Mouse (Mus musculus): Measurements from ENCODE around the gene Cyp2s1. TPM values are rescaled to one million over a fixed set of nuclear protein-coding genes. Genes with fewer than 3 reads are reported as not detected.

The Cyp2s1 gene
- total and polyA plus RNA-seq, 3 experiments: 0.04 TPM; not detected in 2

DNA sequence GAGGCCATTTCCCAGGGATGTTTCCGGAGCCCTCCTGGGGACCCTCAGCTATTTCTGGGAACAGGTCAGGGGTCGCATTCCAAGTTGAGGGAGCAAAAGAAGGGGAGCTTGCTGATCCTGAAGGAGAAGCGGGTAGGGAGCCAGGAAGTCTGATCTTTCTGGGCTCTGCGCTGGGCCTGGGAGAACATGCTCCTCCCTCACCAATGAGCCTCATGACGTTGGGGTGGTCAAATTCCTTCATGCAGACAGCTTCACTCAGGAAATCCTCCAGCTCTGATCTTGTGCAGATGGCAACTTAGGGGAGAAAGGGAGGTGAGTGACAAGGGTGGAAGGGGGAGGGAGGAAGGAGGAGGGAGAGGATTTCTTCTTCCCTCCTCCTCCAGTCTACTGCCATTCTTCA, 52.5 kb downstream of the Cyp2s1 start:
- no peak overlapping the region for H3K9ac ChIP-seq (ENCODE audit: insufficient read depth, low read depth)
- H3K9me3 ChIP-seq (replicated peaks; ENCODE audit: low read length): no peaks in the 10 kb centered on the region
- H3K4me3 ChIP-seq (replicated peaks in 1 of 3; ENCODE audit: low read depth in 2 of 3, low read length in 2 of 3, poor library complexity in 1 of 3): no peak overlapping the region
- no peak overlapping the region for H3K4me2 ChIP-seq (ENCODE audit: insufficient read depth, low read depth, poor library complexity, severe bottlenecking)
- dilution Hi-C loops (cut with MboI; ENCODE audit: extremely low pct_ligation_motif_present, extremely low pct_unique_long_range_greater_than_20kb, low sequenced_read_pairs): no loop called here
- no peak overlapping the region for H3K27ac ChIP-seq (ENCODE audit: insufficient read depth, low read depth)
- in situ Hi-C loops (cut with MboI; ENCODE audit: low pct_ligation_motif_present, low pct_unique_long_range_greater_than_20kb, low sequenced_read_pairs): no loop called here
- no peaks in the 10 kb centered on the region for H3K36me3 ChIP-seq (replicated peaks in 1 of 2; ENCODE audit: control insufficient read depth in 1 of 2, insufficient read depth in 1 of 2, low read length in 1 of 2)
- H3K79me2 ChIP-seq (replicated peaks; ENCODE audit: control insufficient read depth, extremely low read depth, insufficient read depth, poor library complexity, severe bottlenecking): no peaks in the 10 kb centered on the region
- TF ChIP-seq CHD2 (IDR thresholded peaks at IDR 0.05; ENCODE audit: low read length): no peak
- TF ChIP-seq MXI1 (IDR thresholded peaks at IDR 0.05; ENCODE audit: low read depth, low read length): no peak
- TF ChIP-seq KAT2A (IDR thresholded peaks at IDR 0.05; ENCODE audit: insufficient replicate concordance, low read length): no peak
- peaks cover 45% of the 10 kb centered on the region for H3K27me3 ChIP-seq (replicated peaks)
- no peak for DNase-seq (ENCODE audit: extremely low read depth)
- H3K4me1 ChIP-seq (ENCODE audit: control insufficient read depth in 1 of 2, insufficient read depth in 2 of 2): no peaks in the 10 kb centered on the region

DNA sequence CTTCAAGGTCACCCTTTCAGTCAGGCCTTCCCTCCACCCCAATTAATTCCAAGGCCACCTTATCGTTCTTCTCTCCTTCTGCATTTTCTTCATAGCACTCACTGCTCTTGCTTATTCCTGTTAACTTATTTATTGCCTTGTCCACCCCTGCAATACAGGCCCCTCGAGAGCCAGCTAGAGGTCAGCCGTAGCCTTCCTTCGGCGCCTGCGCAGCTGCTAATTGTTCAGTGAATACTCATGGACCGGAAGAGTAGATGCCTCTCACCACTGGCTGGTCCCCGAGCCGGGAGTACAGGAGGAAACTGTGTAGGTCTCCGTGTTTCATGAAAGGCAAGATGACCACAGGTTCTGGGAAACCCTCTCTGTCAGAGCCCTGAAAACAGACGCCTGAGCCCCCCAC, 53.0 kb downstream of the Cyp2s1 start:
- H3K27ac ChIP-seq (ENCODE audit: insufficient read depth, low read depth): no peak overlapping the region
- in situ Hi-C loops (cut with MboI; ENCODE audit: low pct_ligation_motif_present, low pct_unique_long_range_greater_than_20kb, low sequenced_read_pairs) (no loop called here), dilution Hi-C loops (cut with MboI; ENCODE audit: extremely low pct_ligation_motif_present, extremely low pct_unique_long_range_greater_than_20kb, low sequenced_read_pairs) (no loop called here)
- H3K4me3 ChIP-seq (replicated peaks in 1 of 3; ENCODE audit: low read depth in 2 of 3, low read length in 2 of 3, poor library complexity in 1 of 3): no peak overlapping the region
- H3K4me2 ChIP-seq (ENCODE audit: insufficient read depth, low read depth, poor library complexity, severe bottlenecking): no peak overlapping the region
- H3K9me3 ChIP-seq (replicated peaks; ENCODE audit: low read length): no peaks in the 10 kb centered on the region
- DNase-seq (ENCODE audit: extremely low read depth): no peak
- no peaks in the 10 kb centered on the region for H3K36me3 ChIP-seq (replicated peaks in 1 of 2; ENCODE audit: control insufficient read depth in 1 of 2, insufficient read depth in 1 of 2, low read length in 1 of 2)
- H3K27me3 ChIP-seq (replicated peaks): peaks cover 48% of the 10 kb centered on the region
- no peaks in the 10 kb centered on the region for H3K4me1 ChIP-seq (ENCODE audit: control insufficient read depth in 1 of 2, insufficient read depth in 2 of 2)
- TF ChIP-seq JUND (conservative IDR thresholded peaks at IDR 0.05; ENCODE audit: low read depth, low read length) (no peak), TBP (conservative IDR thresholded peaks at IDR 0.05; ENCODE audit: low read depth, low read length) (no peak), ZC3H11A (IDR thresholded peaks at IDR 0.05; ENCODE audit: low read depth, low read length) (no peak), ZKSCAN1 (IDR thresholded peaks at IDR 0.05; ENCODE audit: borderline replicate concordance, low read depth, low read length) (no peak), ZMIZ1 (IDR thresholded peaks at IDR 0.05; ENCODE audit: low read depth, low read length) (no peak), CHD2 (IDR thresholded peaks at IDR 0.05; ENCODE audit: low read length) (no peak), NELFE (IDR thresholded peaks at IDR 0.05; ENCODE audit: low read depth, low read length) (no peak), ELF1 (IDR thresholded peaks at IDR 0.05; ENCODE audit: low read depth, low read length) (no peak), MEF2A (IDR thresholded peaks at IDR 0.05; ENCODE audit: borderline replicate concordance, low read depth, low read length) (no peak), PAX5 (IDR thresholded peaks at IDR 0.05; ENCODE audit: low read length) (no peak), BHLHE40 (IDR thresholded peaks at IDR 0.05; ENCODE audit: low read depth, low read length) (no peak), RAD21 (IDR thresholded peaks at IDR 0.05; ENCODE audit: low read depth, low read length) (no peak), MAFK (IDR thresholded peaks at IDR 0.05; ENCODE audit: insufficient replicate concordance, low read length) (no peak), E2F4 (IDR thresholded peaks at IDR 0.05; ENCODE audit: insufficient replicate concordance, low read depth, low read length) (no peak), IRF4 (IDR thresholded peaks at IDR 0.05; ENCODE audit: low read depth, low read length) (no peak), MXI1 (IDR thresholded peaks at IDR 0.05; ENCODE audit: low read depth, low read length) (no peak), MYC (IDR thresholded peaks at IDR 0.05; ENCODE audit: low read depth, low read length) (no peak), CTCF (conservative IDR thresholded peaks at IDR 0.05 in 1 of 2, IDR thresholded peaks at IDR 0.05 in 1 of 2; ENCODE audit: low read depth in 2 of 2, low read length in 2 of 2) (no peak), ETS1 (conservative IDR thresholded peaks at IDR 0.05; ENCODE audit: low read depth, low read length) (no peak), KAT2A (IDR thresholded peaks at IDR 0.05; ENCODE audit: insufficient replicate concordance, low read length) (no peak)
- no peak overlapping the region for H3K9ac ChIP-seq (ENCODE audit: insufficient read depth, low read depth)
- H3K79me2 ChIP-seq (replicated peaks; ENCODE audit: control insufficient read depth, extremely low read depth, insufficient read depth, poor library complexity, severe bottlenecking): no peaks in the 10 kb centered on the region
